Mouse (Mus musculus): Measurements from ENCODE around the gene Ostc. TPM values are rescaled to one million over a fixed set of nuclear protein-coding genes. Genes with fewer than 3 reads are reported as not detected.

Ostc gene
- polyA plus RNA-seq, 1 experiment from 2014 or later = 200 TPM

GRCm38 (mm10) chr3:130677671-130678460 is 31.4 kb downstream of the Ostc start:
- H3K9me3 ChIP-seq (replicated peaks; ENCODE audit: control insufficient read depth, low read length, poor library complexity, severe bottlenecking) = no peaks in the 10 kb centered on the region
- no peak overlapping the region for H3K4me3 ChIP-seq (ENCODE audit: low read depth, low read length)
- H3K27ac ChIP-seq (ENCODE audit: low read length) = no peak overlapping the region
- 93% methylated on average over 19 of the region's 19 CpGs for WGBS
- no peaks in the 10 kb centered on the region for H3K36me3 ChIP-seq (ENCODE audit: control insufficient read depth, insufficient read depth, low read length)
- H3K4me2 ChIP-seq (ENCODE audit: low read length) = no peak overlapping the region
- no peak for ATAC-seq
- no peak overlapping the region for H3K9ac ChIP-seq (ENCODE audit: low read depth, low read length)
- H3K27me3 ChIP-seq (ENCODE audit: control insufficient read depth, insufficient read depth, low read depth, low read length) = no peaks in the 10 kb centered on the region
- H3K4me1 ChIP-seq (ENCODE audit: control insufficient read depth, insufficient read depth, low read length) = no peaks in the 10 kb centered on the region

GRCm38 (mm10) chr3:130671291-130671690 is 38.0 kb downstream of the Ostc start:
- Histone ChIP-seq H3K9me3 (replicated peaks; ENCODE audit: control insufficient read depth, low read length, poor library complexity, severe bottlenecking) (no peaks in the 10 kb centered on the region), H3K4me2 (ENCODE audit: low read length) (no peak overlapping the region), H3K27me3 (ENCODE audit: control insufficient read depth, insufficient read depth, low read depth, low read length) (no peaks in the 10 kb centered on the region), H3K9ac (ENCODE audit: low read depth, low read length) (no peak overlapping the region), H3K36me3 (ENCODE audit: control insufficient read depth, insufficient read depth, low read length) (no peaks in the 10 kb centered on the region), H3K4me3 (ENCODE audit: low read depth, low read length) (no peak overlapping the region), H3K27ac (ENCODE audit: low read length) (no peak overlapping the region), H3K4me1 (ENCODE audit: control insufficient read depth, insufficient read depth, low read length) (no peaks in the 10 kb centered on the region)
- no peak for ATAC-seq
- 53% methylated on average over 14 of the region's 14 CpGs for WGBS

- Histone ChIP-seq H3K4me2 (ENCODE audit: low read length) (no peak overlapping the region), H3K4me1 (ENCODE audit: control insufficient read depth, insufficient read depth, low read length) (no peaks in the 10 kb centered on the region), H3K4me3 (ENCODE audit: low read depth, low read length) (no peak overlapping the region), H3K27me3 (ENCODE audit: control insufficient read depth, insufficient read depth, low read depth, low read length) (no peaks in the 10 kb centered on the region), H3K36me3 (ENCODE audit: control insufficient read depth, insufficient read depth, low read length) (no peaks in the 10 kb centered on the region), H3K9me3 (replicated peaks; ENCODE audit: control insufficient read depth, low read length, poor library complexity, severe bottlenecking) (no peaks in the 10 kb centered on the region), H3K27ac (ENCODE audit: low read length) (no peak overlapping the region), H3K9ac (ENCODE audit: low read depth, low read length) (no peak overlapping the region)
- WGBS = 95% methylated on average over 3 of the region's 3 CpGs
- no peak for ATAC-seq
Measured at GRCm38 (mm10) chr3:130662496-130662895, 46.7 kb downstream of the Ostc start.

GRCm38 (mm10) chr3:130660619-130661018 is 48.6 kb downstream of the Ostc start:
- H3K4me3 ChIP-seq (ENCODE audit: low read depth, low read length) = no peak overlapping the region
- H3K9me3 ChIP-seq (replicated peaks; ENCODE audit: control insufficient read depth, low read length, poor library complexity, severe bottlenecking) = no peaks in the 10 kb centered on the region
- no peaks in the 10 kb centered on the region for H3K4me1 ChIP-seq (ENCODE audit: control insufficient read depth, insufficient read depth, low read length)
- H3K4me2 ChIP-seq (ENCODE audit: low read length) = no peak overlapping the region
- 90% methylated on average over 6 of the region's 6 CpGs for WGBS
- no peak for ATAC-seq
- no peaks in the 10 kb centered on the region for H3K27me3 ChIP-seq (ENCODE audit: control insufficient read depth, insufficient read depth, low read depth, low read length)
- H3K36me3 ChIP-seq (ENCODE audit: control insufficient read depth, insufficient read depth, low read length) = no peaks in the 10 kb centered on the region
- H3K27ac ChIP-seq (ENCODE audit: low read length) = no peak overlapping the region
- H3K9ac ChIP-seq (ENCODE audit: low read depth, low read length) = no peak overlapping the region

- Histone ChIP-seq H3K4me3 (ENCODE audit: low read depth, low read length) (no peak overlapping the region), H3K27ac (ENCODE audit: low read length) (no peak overlapping the region), H3K27me3 (ENCODE audit: control insufficient read depth, insufficient read depth, low read depth, low read length) (no peaks in the 10 kb centered on the region), H3K9me3 (replicated peaks; ENCODE audit: control insufficient read depth, low read length, poor library complexity, severe bottlenecking) (no peaks in the 10 kb centered on the region), H3K9ac (ENCODE audit: low read depth, low read length) (no peak overlapping the region), H3K36me3 (ENCODE audit: control insufficient read depth, insufficient read depth, low read length) (no peaks in the 10 kb centered on the region), H3K4me1 (ENCODE audit: control insufficient read depth, insufficient read depth, low read length) (no peaks in the 10 kb centered on the region), H3K4me2 (ENCODE audit: low read length) (no peak overlapping the region)
- ATAC-seq = no peak
- WGBS = 56% methylated on average over 6 of the region's 6 CpGs
Measured at GRCm38 (mm10) chr3:130649569-130649968, 59.7 kb downstream of the Ostc start.

- WGBS = 70% methylated on average over 11 of the region's 11 CpGs
- no peak for ATAC-seq
Measured at GRCm38 (mm10) chr3:130646110-130646810, 63.0 kb downstream of the Ostc start.

More at GRCm38 (mm10) chr3:130646110-130646810, 63.0 kb downstream of the Ostc start:
- H3K9ac ChIP-seq (ENCODE audit: low read depth, low read length) = no peak overlapping the region
- no peaks in the 10 kb centered on the region for H3K4me1 ChIP-seq (ENCODE audit: control insufficient read depth, insufficient read depth, low read length)
- H3K4me2 ChIP-seq (ENCODE audit: low read length) = no peak overlapping the region
- H3K27me3 ChIP-seq (ENCODE audit: control insufficient read depth, insufficient read depth, low read depth, low read length) = no peaks in the 10 kb centered on the region
- H3K27ac ChIP-seq (ENCODE audit: low read length) = no peak overlapping the region
- no peak overlapping the region for H3K4me3 ChIP-seq (ENCODE audit: low read depth, low read length)
- H3K9me3 ChIP-seq (replicated peaks; ENCODE audit: control insufficient read depth, low read length, poor library complexity, severe bottlenecking) = peaks cover 2% of the 10 kb centered on the region; the same call in 1 of the 2 replicates
- H3K36me3 ChIP-seq (ENCODE audit: control insufficient read depth, insufficient read depth, low read length) = no peaks in the 10 kb centered on the region

Other genes with a start within 250 kb of the Ostc start
- not detected in 2 replicates for gene Etnppl, start 92.0 kb downstream of the Ostc start, polyA plus RNA-seq (2015; fragmentation: Nextera tagmentation; extraction: Ambion mirVana)
- 459 and 464 TPM in 2 replicates for gene Rpl34, start 21.0 kb upstream of the Ostc start, polyA plus RNA-seq (2015; fragmentation: Nextera tagmentation; extraction: Ambion mirVana)